Mouse (Mus musculus) kidney, postnatal 0 days (tissue): ENCODE data around the gene Ercc6l2. TPM values are rescaled to one million over a fixed set of nuclear protein-coding genes. Genes with fewer than 3 reads are reported as not detected.

Experiments used
- ATAC-seq: fragments of 200-750 bp; cut with Nextera tagmentation; replicated peaks from 2 replicates; pipeline ENCODE4 v1.8.0; 2017; ENCODE audit warnings: low read depth, moderate number of reproducible peaks, moderate TSS enrichment, moderate library complexity; ENCODE audit not compliant: low FRiP score
- DNase-seq: peaks from one replicate; pipeline ENCODE4 v3.0.0-alpha.2; 2016; ENCODE audit warnings: low spot score
- H3K27ac ChIP-seq: fragments of 300-500 bp; sonication (generic); 2 replicates; pipeline ENCODE4 v1.5.1; 2014; ENCODE audit warnings: mild to moderate bottlenecking
- H3K27me3 ChIP-seq: fragments of 300-500 bp; sonication (generic); 2 replicates; pipeline ENCODE4 v1.6.1; 2014; ENCODE audit warnings: low read length, mixed read lengths; ENCODE audit not compliant: insufficient read depth
- H3K36me3 ChIP-seq: fragments of 300-500 bp; sonication (generic); 2 replicates; pipeline ENCODE4 v1.6.1; 2014; ENCODE audit warnings: low read length, mixed read lengths; ENCODE audit not compliant: insufficient read depth
- H3K4me1 ChIP-seq: fragments of 300-500 bp; sonication (generic); replicated peaks from 2 replicates; pipeline ENCODE4 v1.6.1; 2014; ENCODE audit warnings: antibody characterized with exemption, low read length, mixed read lengths; ENCODE audit not compliant: insufficient read depth
- H3K4me2 ChIP-seq: fragments of 300-500 bp; sonication (generic); 2 replicates; pipeline ENCODE4 v1.6.1; 2014; ENCODE audit warnings: mild to moderate bottlenecking, low read length, moderate library complexity, mixed read lengths
- H3K4me3 ChIP-seq: fragments of 300-500 bp; sonication (generic); replicated peaks from 2 replicates; pipeline ENCODE4 v1.5.1; 2014; ENCODE audit warnings: low read depth, low read length
- H3K9ac ChIP-seq: fragments of 300-500 bp; sonication (generic); 2 replicates; pipeline ENCODE4 v1.6.1; 2014; ENCODE audit warnings: low read depth, low read length
- H3K9me3 ChIP-seq: fragments of 300-500 bp; sonication (generic); replicated peaks from 2 replicates; pipeline ENCODE4 v1.6.1; 2016; ENCODE audit warnings: low read length, inconsistent platforms, mixed read lengths
- CTCF ChIP-seq: IDR thresholded peaks from 2 replicates; pipeline ENCODE4 v1.5.1; 2016; ENCODE audit warnings: antibody characterized with exemption, low read depth, mild to moderate bottlenecking, moderate library complexity
- WGBS: fragments of 180-500 bp; shearing (Covaris S2); extraction: QIAGEN DNeasy Blood & Tissue Kit; methylation state at CpG from one replicate; pipeline ENCODE4 v1.1.7; 2014; 5-methylcytosine and 5-hydroxymethylcytosine counted together
- polyA plus RNA-seq: library from polyadenylated mRNA; unstranded; fragments of >200 nt; fragmentation: Nextera tagmentation; extraction: Ambion mirVana; gene quantifications from 2 replicates; pipeline ENCODE4 v1.2.1, GENCODE M21; 2015

Ercc6l2 gene
- polyA plus RNA-seq, result 19.9 and 20.0 TPM in 2 replicates

DNA sequence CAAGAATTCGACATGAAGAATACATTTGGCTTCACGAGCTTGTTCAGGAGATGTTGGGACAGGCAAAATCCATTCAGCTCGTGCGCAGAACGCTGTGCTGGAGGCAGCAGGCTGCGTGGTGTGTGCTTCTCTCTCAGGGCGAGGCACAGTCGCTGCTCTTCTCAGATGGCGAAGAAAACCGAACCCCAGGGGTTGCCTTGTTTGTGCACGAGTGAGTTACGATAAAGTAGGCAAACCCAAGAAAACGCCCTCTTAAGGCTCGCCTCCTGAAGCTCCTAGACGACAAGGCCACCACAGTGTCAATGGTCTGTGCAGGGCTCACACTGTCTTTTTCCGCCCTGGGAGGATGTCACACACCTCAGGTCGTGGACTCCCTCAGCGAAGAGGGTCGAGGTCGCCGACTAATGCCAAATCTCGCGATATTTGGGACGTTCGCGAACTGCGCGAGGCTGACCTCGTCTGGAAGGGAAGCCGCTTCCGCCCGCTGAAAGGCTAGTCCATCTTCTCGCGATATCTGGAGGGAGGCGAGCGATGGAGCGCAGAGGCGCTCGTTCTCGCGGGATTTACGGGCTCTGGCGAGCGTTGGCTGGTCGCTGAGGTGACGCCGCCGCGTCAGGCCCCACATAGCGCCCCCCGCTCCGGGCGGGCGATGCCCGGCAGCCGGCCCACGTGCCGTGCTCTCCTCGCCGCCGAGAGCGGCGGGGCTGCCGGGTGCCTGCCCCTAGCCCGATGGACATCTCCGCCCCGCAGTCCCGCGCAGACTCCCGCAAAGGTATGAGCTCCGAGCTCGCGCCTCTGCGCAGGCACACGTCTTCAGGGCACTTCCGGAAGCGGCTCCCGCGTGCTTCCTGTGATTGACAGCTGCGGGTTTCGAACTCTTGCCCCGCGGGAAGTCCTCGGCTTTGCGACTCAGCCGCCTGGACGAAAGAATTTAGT, at the start of gene Ercc6l2:
TSS of gene Ercc6l2 (plus strand) at position 495 of the 936 bp plus-strand sequence.
- H3K9me3 ChIP-seq, result no peaks in the 10 kb centered on the region
- H3K4me2 ChIP-seq, result peak within 1 kb of the TSS; percentile 63
- H3K4me1 ChIP-seq, result 0 out of 2 replicates have a peak, but pooled peaks cover 5% of the 10 kb centered on the region
- peak within 1 kb of the TSS; percentile 52 for H3K4me3 ChIP-seq
- peak within 1 kb of the TSS; percentile 81 for H3K9ac ChIP-seq
- ATAC-seq, result peak; percentile 99
- peak within 1 kb of the TSS; percentile 93 for H3K27ac ChIP-seq
- no peaks in the 10 kb centered on the region for H3K36me3 ChIP-seq
- H3K27me3 ChIP-seq, result no peaks in the 10 kb centered on the region
- TF ChIP-seq CTCF, result no peak
- under 1% methylated on average over 87 of the region's 87 CpGs for WGBS
- DNase-seq, result peak; percentile 99

DNA sequence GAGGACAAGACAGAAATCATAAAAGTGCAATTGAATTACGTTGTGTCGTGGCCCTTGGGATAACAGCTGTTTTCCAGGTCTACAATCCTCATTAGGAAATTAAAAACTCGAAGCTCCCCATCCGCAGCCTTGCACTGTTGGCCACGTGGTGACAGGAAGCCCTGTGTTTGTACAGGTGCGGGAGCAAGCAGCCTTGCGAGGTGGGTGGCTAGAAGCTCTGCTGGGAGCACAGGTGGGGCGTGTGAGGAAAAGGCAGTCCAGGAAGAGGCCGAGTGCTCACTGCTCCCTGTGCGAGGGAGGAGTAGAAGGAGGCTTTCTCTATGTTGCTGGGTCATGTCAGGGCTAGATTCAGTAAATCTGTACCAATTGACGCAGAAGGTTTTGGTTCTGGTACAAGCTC, 49.0 kb upstream of the Ercc6l2 start:
- no peak overlapping the region for H3K27ac ChIP-seq
- no peak overlapping the region for H3K4me2 ChIP-seq
- no peak for ATAC-seq
- no peaks in the 10 kb centered on the region for H3K4me1 ChIP-seq
- no peak overlapping the region for H3K4me3 ChIP-seq
- 14% methylated on average over 11 of the region's 11 CpGs for WGBS
- no peak for TF ChIP-seq CTCF
- H3K27me3 ChIP-seq, result no peaks in the 10 kb centered on the region
- no peaks in the 10 kb centered on the region for H3K9me3 ChIP-seq
- H3K36me3 ChIP-seq, result no peaks in the 10 kb centered on the region
- no peak overlapping the region for H3K9ac ChIP-seq
- DNase-seq, result peak; percentile 38

DNA sequence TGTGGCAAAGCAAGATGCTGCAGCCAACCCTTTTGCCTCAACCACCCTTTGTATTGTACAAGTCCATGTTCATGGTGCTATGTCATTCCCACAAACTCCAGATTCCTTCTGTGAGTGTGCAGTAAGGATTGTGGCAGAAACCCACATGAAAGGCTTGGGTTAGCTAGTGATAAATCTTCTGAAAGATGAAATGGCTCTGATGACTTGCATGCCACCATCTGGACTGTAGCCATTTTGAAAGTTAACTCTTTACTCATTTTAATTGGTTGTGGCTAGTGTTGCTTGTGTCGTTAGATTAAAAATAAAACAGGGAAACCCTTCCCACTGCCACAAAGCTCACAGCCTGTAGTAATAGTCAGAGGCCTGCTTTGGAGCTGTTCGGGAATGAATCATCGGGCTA, 44.0 kb upstream of the Ercc6l2 start:
- no peak for ATAC-seq

GRCm38 (mm10) chr13:63778925-63779324, 36.1 kb upstream of the Ercc6l2 start:
- no peak overlapping the region for H3K27ac ChIP-seq
- no peak overlapping the region for H3K4me2 ChIP-seq
- no peaks in the 10 kb centered on the region for H3K9me3 ChIP-seq
- no peak overlapping the region for H3K9ac ChIP-seq
- H3K4me1 ChIP-seq, result no peaks in the 10 kb centered on the region
- no peaks in the 10 kb centered on the region for H3K27me3 ChIP-seq
- no peak overlapping the region for H3K4me3 ChIP-seq
- no peak for ATAC-seq
- DNase-seq, result no peak
- H3K36me3 ChIP-seq, result no peaks in the 10 kb centered on the region
- TF ChIP-seq CTCF, result no peak
- WGBS, result 79% methylated on average over 4 of the region's 4 CpGs

More for the DNA sequence above, 44.0 kb upstream of the Ercc6l2 start:
- DNase-seq, result no peak
- Histone ChIP-seq H3K36me3 (no peaks in the 10 kb centered on the region), H3K9me3 (no peaks in the 10 kb centered on the region), H3K4me3 (no peak overlapping the region), H3K27ac (no peak overlapping the region), H3K4me1 (no peaks in the 10 kb centered on the region), H3K27me3 (no peaks in the 10 kb centered on the region), H3K9ac (no peak overlapping the region), H3K4me2 (no peak overlapping the region)
- TF ChIP-seq CTCF, result no peak
- 50% methylated on average over 3 of the region's 3 CpGs for WGBS

DNA sequence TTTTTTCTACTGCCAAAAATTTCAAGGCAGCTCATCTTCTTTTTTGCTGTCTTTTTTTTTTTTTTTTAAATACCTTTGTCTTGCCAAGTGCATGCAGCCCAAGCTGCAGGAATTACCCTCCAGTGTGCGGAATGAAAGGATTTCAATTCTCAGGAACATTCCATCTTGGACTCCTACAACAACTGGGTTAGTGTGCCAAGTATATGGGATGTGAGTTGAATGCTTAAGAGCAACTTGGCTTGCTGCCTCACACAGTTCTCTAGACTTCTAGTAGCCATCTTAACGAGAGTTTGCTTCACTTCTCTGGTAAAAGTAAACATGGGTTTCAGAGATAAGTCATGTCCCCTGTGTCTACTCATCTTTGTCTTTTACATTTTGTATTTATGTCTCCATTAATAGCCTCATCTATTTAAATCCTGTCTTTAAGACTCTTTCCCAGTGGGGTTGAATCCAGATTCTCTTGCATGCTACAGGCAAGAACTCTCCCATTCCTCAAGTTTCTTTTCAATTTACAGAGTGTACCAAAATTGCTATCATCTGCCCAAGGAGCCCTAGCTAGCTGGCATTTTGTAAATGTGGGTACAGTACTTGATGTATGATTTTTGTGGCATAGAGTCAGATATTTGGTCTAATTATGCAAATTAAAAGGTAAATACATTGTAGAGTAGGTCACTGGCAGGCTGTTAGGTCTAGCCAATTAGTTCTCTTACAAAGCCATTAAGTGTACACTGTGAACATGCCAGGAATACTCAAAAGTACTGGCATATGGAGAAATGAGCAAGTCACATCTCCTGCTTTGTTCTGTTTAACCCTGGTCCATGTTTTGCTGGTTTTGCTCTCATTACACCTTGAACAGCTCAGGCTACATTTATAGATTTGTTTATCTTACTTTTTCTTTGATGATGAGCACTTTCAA, 35.4 kb upstream of the Ercc6l2 start:
- Histone ChIP-seq H3K36me3 (no peaks in the 10 kb centered on the region), H3K4me1 (no peaks in the 10 kb centered on the region), H3K27ac (no peak overlapping the region), H3K27me3 (no peaks in the 10 kb centered on the region), H3K4me3 (no peak overlapping the region), H3K9ac (no peak overlapping the region), H3K4me2 (no peak overlapping the region), H3K9me3 (no peaks in the 10 kb centered on the region)
- DNase-seq (no peak), ATAC-seq (no peak)
- TF ChIP-seq CTCF, result no peak
- 60% methylated on average over 2 of the region's 2 CpGs for WGBS

DNA sequence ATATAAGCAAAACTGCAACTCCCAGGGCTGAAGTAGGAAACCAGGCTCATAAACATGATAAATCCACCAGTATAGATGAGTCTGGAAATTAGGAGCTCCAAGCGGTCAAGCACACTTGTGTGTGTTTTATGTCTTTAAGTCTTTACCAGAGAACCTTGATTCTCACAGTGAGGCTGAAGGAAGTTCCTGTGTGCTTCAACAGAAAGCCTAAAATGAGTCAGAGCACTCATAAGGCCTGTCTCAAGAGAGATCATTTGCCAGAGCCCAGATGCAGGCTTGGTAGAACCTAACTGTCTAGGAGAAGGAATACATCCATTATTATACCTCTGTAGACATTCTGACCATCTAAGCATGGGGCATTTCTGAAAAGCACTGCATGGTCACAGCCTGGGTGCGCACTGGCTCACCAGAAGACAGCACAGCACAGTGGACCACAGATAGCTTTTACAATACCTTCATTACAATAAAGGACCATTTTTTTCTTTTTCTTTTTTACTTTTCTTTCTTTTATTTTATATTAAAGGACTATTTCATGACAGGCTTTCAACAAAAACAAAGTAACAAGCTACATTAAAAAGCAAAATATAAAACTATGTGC, 22.7 kb upstream of the Ercc6l2 start:
- Histone ChIP-seq H3K9me3 (no peaks in the 10 kb centered on the region), H3K27ac (no peak overlapping the region), H3K4me2 (no peak overlapping the region), H3K4me1 (no peaks in the 10 kb centered on the region), H3K36me3 (no peaks in the 10 kb centered on the region), H3K4me3 (no peak overlapping the region), H3K27me3 (no peaks in the 10 kb centered on the region), H3K9ac (no peak overlapping the region)
- ATAC-seq, result no peak
- 93% methylated on average over 2 of the region's 2 CpGs for WGBS
- no peak for DNase-seq
- no peak for TF ChIP-seq CTCF
